Mouse (Mus musculus): ENCODE results near the gene Stk25.

GRCm38 (mm10) chr1:93588346-93588745, 70.1 kb downstream of the Stk25 start:
- TF ChIP-seq CTCF (IDR thresholded peaks at IDR 0.05; ENCODE audit: low read depth, low read length) = no peak
- no peak for TF ChIP-seq POLR2A (IDR thresholded peaks at IDR 0.05; ENCODE audit: extremely low read depth, insufficient read depth, low read length)

Data from liver, adult 2 months (tissue).